Mouse (Mus musculus) olfactory bulb, adult 2 months (tissue): ENCODE data around the gene Slc2a3.

Experiments
- CTCF ChIP-seq: fragments of 200-500 bp; IDR thresholded peaks from 2 replicates; pipeline ENCODE4 v1.5.1; 2012; ENCODE audit warnings: low read depth, mild to moderate bottlenecking, low read length, moderate library complexity; ENCODE audit not compliant: insufficient read depth
- POLR2A ChIP-seq: fragments of 200-500 bp; IDR thresholded peaks from 2 replicates; pipeline ENCODE4 v1.6.1; 2012; ENCODE audit warnings: mild to moderate bottlenecking, low read depth, low read length, moderate library complexity; ENCODE audit not compliant: insufficient read depth

GRCm38 (mm10) chr6:122768256-122768655, 33.2 kb downstream of the Slc2a3 start:
- no peak for TF ChIP-seq CTCF
- TF ChIP-seq POLR2A = no peak
